Mouse (Mus musculus) heart, adult 8-10 months (tissue): Measurements from ENCODE around the gene Kl. TPM values are rescaled to one million over a fixed set of nuclear protein-coding genes. Genes with fewer than 3 reads are reported as not detected.

Experiments
- DNase-seq: peaks from one replicate; pipeline ENCODE4 v3.0.0; 2022; ENCODE audit warnings: low spot score
- total RNA-seq, 4 experiments: library from RNA; stranded (reverse); gene quantifications; 2 replicates each; pipeline ENCODE4 v1.2.4; 2022

Kl gene
- total RNA-seq: under 1 TPM in 3 of 4 experiments, not detected in 1; 0.05 to 0.09 (median 0.06) TPM

- DNase-seq: no peak
These were observed at the start of gene Kl for GRCm38 (mm10) chr5:150952328-150952668. Gene Kl, plus strand, starts transcription at chr5:150952607.

GRCm38 (mm10) chr5:150906053-150907040 lies 46.1 kb upstream of the Kl start:
- DNase-seq: no peak

- DNase-seq: no peak
These were observed 40.3 kb upstream of the Kl start for GRCm38 (mm10) chr5:150912156-150912555.

GRCm38 (mm10) chr5:150912656-150913055 lies 39.8 kb upstream of the Kl start:
- DNase-seq: no peak

GRCm38 (mm10) chr5:150915080-150916055 lies 37.0 kb upstream of the Kl start:
- DNase-seq: no peak

GRCm38 (mm10) chr5:150917131-150917858 lies 35.1 kb upstream of the Kl start:
- DNase-seq: no peak

GRCm38 (mm10) chr5:150918599-150918998 lies 33.8 kb upstream of the Kl start:
- no peak for DNase-seq

- no peak for DNase-seq
These were observed 33.1 kb upstream of the Kl start for GRCm38 (mm10) chr5:150919269-150919668.

- DNase-seq: no peak
These were observed 32.4 kb upstream of the Kl start for GRCm38 (mm10) chr5:150919961-150920360.

GRCm38 (mm10) chr5:150929406-150929805 lies 23.0 kb upstream of the Kl start:
- DNase-seq: no peak

GRCm38 (mm10) chr5:150932596-150932995 lies 19.8 kb upstream of the Kl start:
- DNase-seq: no peak

GRCm38 (mm10) chr5:150936213-150936612 lies 16.2 kb upstream of the Kl start:
- no peak for DNase-seq

- DNase-seq: no peak
These were observed 15.6 kb upstream of the Kl start for GRCm38 (mm10) chr5:150936807-150937206.

GRCm38 (mm10) chr5:150937501-150937900 lies 14.9 kb upstream of the Kl start:
- DNase-seq: no peak

GRCm38 (mm10) chr5:150945576-150945975 lies 6.8 kb upstream of the Kl start:
- DNase-seq: no peak

GRCm38 (mm10) chr5:150949131-150949530 lies 3.3 kb upstream of the Kl start:
- DNase-seq: no peak

- no peak for DNase-seq
These were observed 1.1 kb upstream of the Kl start for GRCm38 (mm10) chr5:150951325-150951724.

GRCm38 (mm10) chr5:150952669-150953521 lies 488 bp downstream of the Kl start:
- no peak for DNase-seq

- DNase-seq: no peak
These were observed 2.4 kb downstream of the Kl start for GRCm38 (mm10) chr5:150954791-150955190.

- DNase-seq: no peak
These were observed 7.5 kb downstream of the Kl start for GRCm38 (mm10) chr5:150959861-150960260.

GRCm38 (mm10) chr5:150961615-150962014 lies 9.2 kb downstream of the Kl start:
- no peak for DNase-seq
